Mouse (Mus musculus) MEL-GATA-1-ER (cell line): Measurements from ENCODE around the gene Ggt1.
A peak's percentile ranks its signal among the peaks of the same experiment; 100 is the strongest.

Experiments used
- DNase-seq: peaks from one replicate; pipeline ENCODE4 v3.0.0-alpha.2; 2012; ENCODE audit warnings: low read depth; ENCODE audit errors: extremely low read depth

Ggt1 gene

GRCm38 (mm10) chr10:75627490-75627889, 66.1 kb downstream of the Ggt1 start:
- no peak for DNase-seq

DNA sequence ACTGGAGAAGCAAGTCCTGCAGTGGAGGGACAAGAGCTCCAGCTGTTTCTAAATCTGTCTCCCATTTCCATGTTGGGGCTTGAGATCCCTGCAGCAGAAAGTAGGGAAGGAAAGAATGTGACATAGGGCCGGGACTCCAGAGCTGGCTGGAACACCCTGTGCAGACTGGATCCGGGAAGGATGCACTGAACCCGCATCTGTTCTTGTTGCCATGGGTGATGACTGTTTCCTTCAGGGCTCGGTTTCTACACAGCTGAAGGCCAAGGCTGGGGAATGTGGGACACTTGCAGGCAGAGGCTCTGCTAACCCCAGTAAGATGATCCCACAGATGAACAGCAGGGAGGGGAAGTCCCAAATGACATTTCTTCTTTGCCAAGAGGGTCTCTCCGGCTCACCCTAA, 71.2 kb downstream of the Ggt1 start:
- no peak for DNase-seq

- no peak for DNase-seq
These were observed 71.6 kb downstream of the Ggt1 start for GRCm38 (mm10) chr10:75633048-75633447.

DNA sequence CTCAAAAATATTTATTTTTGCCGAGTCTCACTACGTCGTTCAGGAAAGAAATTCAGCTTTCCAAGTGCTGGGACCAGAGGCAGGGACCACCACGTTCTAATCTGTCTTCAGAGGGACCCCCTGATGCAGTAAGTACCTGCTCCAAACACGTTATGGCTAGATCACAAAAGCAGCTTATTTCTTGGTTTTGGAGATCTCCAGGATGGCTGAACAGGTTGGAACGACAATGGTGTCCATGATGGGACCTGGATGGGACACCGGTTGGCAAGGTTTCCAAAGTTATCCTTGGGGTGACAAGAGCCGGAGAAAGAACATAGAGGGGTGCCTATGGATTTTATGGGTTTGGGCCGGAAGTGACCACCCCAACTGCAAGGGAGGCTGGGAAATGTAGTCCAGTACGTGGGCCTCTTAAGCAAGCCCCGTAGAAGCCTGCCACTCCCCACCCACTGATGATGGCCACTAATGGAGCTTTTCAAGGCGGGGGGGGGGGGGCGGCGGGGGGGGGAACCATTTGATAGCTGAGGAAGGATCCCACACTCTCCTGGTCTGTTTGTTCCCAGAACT, 72.3 kb downstream of the Ggt1 start:
- no peak for DNase-seq

DNA sequence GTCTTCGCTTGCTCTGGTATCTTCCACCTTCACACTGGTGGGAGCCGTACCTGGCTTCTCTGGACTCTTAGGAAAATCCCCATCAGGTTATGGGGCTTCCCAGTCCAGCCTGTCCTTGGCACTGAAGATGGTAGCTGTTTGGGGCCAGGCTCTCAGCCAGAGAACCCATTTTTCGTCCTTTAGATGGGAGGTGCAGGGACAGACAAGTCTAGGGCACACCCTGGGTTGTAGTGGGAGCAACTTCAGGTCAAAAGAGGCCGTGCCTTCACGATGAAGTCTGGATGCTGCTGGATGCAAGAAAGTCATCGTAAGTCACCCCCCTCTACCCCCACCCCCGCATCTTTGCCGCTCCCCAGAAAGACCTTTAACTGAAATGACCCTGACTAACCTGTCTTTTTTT, 73.2 kb downstream of the Ggt1 start:
- no peak for DNase-seq

GRCm38 (mm10) chr10:75635019-75635692, 73.8 kb downstream of the Ggt1 start:
- DNase-seq, result no peak

DNA sequence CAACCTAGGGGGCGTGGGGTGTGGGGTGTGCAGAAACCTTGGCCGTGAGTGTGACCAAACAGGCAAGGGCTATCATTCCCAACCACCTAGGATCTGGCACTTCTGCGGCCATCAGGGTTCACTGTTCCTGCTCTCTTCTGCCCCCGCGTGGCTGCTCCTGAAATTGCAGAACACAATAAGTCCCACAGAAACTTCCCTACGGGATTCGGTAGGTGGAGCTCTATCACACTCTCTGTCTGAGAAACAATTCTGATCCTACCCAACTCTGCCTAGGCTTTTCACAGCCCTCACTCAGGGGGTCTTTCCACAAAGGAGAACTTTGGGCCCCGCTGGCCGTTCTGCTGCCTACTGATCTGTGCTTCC, 74.3 kb downstream of the Ggt1 start:
- DNase-seq, result peak; percentile 46
